Mouse (Mus musculus) lung, postnatal 25 days (tissue): Measurements from ENCODE around the gene Angpt4.
A peak's percentile ranks its signal among the peaks of the same experiment; 100 is the strongest.

Source experiments
- DNase-seq: peaks from one replicate; pipeline ENCODE4 v3.0.0; 2022; ENCODE audit warnings: low spot score

Angpt4 gene

DNA sequence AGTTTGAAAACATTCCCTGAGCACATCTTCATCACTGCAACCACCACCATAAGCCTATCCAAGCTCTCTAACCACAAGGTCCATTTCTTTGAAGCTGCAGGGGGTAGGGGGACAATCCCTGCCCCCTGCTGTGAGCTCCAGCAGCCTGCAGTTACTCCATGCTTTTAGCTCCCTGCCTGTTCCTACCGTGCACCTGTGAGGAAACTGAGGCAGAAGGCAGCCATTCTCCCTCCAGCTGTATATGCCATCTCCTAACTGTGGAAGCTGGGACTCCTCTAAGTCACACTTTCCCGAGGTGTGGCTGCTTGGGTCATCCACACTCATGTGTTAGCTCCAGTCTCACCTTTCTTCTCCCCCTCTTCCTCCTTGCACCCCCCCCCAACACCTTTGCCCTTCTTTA lies 4.1 kb downstream of the Angpt4 start:
- no peak for DNase-seq

DNA sequence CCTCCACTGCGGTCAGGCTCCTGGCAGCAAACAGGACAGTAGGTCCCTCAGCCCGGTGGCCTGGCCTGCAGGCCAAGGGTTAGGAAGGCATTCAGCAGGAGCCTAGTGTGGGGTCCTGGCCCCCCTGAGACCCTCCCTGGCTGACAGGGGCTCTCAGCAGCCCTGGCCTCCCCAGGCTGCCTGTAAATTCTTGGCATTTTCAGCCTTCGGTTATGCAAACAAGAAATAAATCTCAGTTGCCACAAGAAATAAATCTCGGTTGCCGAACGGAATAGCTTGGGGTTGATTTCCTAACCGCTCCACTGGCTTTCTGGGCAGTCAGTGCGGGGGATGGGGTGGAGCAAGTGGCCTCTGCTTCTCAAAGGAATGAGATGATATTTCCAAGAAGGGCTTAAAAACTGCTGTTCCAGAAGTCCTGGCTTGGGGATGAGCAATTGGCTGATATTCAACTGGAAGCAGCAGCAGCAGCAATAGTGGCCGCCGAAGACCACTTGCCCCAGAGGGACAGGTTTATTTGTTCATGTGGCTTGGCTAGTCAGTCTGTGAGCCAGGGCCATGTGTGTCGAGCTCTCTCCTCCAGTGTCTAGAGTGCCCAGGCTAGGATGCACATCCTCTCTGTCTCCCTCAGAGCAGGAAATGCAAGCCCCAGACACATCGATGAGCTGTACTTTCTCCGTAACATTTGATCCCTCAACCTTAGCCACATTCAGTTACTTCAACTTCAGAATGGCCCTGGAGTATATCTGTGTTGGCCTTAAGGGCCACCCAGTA lies 5.2 kb downstream of the Angpt4 start:
- DNase-seq: peak; percentile 37

DNA sequence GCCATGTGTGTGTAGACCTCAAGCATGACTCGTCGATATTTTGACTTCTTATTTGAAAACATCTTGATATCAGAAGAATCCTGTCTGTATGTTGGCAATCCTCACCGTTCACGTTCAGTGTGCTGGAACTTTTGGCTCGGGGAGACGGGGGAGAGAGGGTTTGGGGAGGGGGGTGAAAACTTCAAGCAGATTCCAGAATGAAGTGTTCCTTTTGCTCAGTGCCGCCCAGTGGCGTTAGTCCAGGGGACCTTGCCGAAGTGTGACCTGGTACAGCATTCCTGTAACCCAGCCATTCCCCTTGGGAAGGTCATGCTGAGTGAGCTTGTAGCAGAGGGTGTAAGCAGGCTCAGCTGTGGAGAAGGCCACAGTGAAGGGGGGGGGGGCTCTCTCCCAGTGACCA lies 8.1 kb downstream of the Angpt4 start:
- DNase-seq: no peak

DNA sequence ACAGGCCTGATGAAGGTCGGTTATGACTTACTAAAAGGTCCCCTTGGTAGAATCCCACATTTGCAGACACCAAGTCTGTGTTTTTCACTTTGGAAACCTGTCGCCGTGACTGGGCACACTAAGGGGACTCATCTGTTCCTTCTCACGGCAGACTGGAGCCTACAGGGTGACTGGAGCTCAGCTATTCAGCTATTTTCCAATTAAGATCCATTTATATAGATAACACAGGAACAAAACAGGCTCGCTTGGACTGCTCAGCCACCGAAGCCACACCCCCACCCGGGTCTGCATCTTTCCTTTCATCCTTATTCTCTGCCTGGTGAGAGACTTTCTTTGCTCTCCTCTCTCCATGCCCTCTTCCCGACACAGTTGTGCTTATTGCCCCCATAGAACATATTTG lies 10.1 kb downstream of the Angpt4 start:
- DNase-seq: no peak

DNA sequence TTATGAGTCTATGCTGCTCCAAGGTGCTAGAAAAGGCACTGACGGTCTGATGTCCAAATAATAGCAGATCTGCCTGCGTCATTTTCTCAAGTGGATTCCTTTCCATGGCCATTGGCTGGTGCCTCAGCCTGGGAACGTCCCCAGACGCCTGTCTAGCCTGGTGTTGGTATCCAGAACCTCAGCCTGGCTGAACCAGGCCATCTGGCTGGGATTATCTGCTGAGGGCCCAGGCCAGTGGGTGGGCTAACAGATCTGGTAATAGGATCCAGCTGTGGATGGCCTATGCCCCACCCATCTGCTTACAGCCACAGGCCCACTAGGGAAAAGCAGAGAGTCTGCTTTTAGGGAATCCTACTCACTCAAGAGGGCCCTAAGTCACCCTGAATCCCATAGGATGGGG lies 10.6 kb downstream of the Angpt4 start:
- peak; percentile 45 for DNase-seq

DNA sequence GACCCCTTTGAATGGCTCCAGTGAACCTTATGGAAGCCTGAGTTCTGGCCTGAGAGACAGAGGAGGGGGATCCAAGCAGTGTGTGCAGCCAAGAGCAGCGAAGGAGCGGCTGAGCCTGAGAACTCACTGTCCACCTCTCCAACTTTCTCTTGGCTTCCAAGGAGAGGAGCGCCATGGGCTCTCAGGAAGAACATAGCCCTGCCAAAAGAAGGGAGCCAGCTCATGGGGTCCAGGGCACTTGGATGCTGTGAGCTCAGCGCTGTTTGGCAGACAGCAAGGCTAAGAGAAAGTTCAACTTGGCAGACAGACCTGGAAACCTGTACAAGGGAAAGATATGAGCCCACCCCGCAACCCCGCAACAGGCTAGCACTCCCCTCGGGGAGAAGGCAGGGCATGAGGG lies 13.3 kb downstream of the Angpt4 start:
- DNase-seq: no peak

DNA sequence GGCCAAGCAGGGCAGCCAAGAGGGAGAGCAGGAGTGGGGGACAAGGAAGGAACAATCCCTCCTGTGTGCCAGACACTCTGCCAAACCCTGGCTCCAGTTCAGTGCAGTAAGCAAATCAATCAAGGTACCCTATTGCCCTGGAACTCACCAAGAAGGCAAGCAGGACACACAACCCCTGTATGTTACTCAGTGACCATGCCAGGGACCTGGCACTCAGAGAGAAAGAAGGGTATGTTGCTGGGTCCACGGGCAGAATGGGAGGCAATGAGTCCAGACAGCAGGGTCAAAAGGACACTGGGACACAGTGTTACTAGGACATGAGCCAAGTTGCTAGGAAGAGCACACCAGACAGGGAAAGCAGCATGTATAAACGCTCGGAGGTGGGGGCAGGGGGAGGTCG lies 14.7 kb downstream of the Angpt4 start:
- DNase-seq: no peak

DNA sequence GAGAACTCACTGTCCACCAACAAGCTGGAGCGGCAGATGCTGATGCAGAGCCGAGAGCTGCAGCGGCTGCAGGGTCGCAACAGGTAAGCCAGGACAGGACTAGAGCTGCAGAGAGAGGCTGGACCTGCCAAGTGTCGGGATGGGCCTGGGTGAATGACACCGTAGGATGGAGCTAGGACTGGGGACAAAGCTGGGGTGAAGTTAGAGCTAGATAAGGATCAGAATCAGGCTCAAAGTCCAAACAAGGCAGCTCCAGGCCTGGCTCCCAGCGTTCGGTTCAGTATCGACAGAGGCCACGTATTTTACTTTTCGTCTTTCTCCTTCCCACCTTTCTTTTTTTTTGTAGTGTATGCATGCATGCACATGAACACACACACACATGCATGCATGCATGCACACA lies 16.1 kb downstream of the Angpt4 start:
- DNase-seq: no peak

DNA sequence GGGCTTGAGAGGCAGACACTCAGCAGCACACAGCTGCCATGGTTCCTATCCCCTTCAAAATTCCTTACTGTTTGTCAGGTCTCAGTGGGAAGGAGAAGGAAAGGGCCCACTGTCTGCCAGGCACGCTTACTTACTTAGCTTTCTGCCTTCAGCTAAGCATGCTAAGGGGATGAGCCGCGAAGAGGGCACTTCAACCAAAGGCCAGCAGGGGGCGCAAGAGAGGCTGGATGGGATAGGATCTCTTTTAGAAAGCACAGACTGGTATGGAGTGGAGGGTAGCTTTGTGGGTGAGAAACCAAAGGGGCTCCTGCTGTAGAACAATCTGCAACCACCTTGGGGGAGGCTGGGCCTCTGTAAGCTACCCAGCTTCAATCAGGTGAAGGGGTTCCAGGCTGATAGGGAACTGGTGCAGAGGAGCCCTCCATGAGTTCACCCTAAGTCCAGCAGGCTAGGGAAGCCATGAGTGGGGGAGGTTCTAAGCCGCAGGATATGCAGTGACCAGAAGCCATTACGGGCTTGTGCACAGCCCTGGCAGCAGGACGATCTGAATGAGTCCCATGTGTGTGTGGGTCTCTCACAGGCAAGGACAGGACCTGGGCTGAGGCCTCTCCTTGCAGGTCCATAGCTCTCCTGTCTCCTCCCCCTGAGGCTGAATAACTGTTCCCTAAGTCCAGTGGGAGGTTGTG lies 19.5 kb downstream of the Angpt4 start:
- peak; percentile 83 for DNase-seq

DNA sequence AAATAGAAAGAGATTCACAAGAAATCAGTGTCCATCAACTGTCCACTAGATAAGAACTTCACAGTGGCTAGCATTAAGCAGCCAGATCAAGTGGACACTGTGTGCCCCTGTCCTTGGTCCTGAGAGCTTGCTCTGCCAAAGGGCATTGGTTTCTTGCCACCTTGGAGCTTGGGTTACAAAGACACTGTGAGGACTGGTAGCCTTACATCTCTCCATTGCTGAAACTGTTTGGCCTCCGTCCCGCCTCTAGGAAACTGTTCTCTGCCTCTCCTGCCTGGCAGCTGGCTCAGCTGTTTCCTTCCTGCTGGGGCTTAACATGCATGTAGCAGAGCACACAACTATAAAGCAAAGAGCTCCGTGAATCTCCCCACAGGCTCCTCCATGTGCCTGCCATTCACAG lies 26.9 kb downstream of the Angpt4 start:
- no peak for DNase-seq

DNA sequence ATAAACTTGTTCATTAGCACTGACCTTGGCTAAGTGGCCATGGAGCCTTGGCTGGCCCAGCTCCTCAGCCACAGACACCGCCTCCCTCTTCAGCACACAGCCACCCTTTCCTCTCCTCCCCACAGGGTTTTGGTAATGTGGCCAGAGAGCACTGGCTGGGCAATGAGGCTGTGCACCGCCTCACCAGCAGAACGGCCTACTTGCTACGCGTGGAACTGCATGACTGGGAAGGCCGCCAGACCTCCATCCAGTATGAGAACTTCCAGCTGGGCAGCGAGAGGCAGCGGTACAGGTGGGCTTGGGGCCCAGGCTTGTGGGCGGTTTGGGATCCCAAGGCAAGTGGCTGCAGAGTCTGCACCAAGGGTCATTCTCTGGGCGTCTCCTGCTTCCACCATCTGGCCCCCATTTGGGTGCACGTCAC lies 27.8 kb downstream of the Angpt4 start:
- DNase-seq: peak; percentile 43

DNA sequence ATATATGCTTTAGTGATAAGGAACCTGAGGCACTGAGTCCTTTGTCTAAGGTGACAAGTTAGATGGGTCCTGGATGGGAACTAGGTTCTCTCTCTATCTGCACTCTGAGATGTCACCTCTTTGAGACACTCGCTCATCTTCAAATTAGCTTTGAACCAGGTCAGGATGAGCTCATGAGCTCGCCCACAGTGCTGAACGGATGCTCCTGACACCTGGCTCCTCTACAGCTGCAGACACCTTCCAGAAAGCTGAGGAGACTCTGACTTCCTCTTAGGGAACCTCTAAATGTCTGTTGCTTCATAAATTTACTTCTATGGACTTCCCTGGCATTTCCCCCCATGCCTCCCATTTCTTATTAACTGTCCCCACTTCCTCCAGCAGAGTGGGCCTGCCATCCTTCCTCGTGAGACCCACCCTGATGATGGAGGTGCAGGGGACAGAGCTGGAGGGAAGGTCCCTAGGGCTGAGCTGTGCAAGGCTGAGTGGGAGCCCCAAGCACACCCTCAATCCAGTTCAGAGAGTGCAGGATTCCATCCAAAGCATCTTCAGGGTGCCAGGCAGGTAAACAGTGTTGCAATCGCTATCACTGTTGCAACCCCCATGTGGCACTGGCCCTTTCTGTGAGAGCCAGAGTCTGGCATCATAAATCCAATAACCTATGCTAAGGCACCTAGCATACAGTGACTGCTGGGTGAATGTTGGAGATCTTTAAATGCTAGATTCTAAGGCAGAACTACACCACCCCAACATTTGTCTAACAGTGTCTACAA lies 28.8 kb downstream of the Angpt4 start:
- DNase-seq: no peak

DNA sequence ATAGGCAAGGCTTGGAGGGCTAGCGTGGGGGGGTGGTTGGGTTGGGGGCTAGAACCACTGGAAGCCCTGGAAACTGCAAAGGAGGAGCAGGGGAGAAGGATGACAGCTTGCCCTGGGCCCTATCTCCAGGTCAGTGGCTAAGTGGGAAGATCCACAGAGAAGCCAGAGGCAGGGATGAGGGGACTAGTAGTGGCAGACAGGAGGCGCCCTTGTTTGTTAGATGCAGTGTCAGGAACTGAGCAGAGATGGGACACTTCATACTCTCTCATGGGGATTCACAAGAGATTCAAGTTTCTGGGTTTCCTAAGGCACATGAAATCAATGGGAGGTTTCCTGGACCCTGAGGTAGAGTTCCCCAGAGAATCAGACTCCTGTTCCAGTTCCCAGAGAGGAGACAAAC lies 30.3 kb downstream of the Angpt4 start:
- peak; percentile 70 for DNase-seq

DNA sequence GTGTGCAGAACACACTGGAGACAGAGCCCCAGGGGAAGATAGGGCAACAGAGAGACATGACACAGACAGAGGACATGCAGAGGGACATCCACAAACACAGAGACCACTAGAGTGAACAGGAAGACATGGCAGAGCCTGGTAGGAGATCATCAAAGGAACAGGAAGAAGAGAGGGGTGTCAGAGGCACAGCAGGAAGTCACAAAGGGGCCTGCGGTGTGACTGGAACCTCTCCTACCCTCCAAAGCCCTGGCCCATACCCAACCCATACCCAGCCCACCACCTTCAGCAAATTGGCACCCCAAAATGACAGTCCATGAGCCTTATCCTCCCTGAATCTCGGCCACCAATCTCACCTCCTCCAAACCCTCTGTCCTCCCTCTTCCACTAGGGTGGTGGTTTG lies 33.1 kb downstream of the Angpt4 start:
- DNase-seq: no peak

DNA sequence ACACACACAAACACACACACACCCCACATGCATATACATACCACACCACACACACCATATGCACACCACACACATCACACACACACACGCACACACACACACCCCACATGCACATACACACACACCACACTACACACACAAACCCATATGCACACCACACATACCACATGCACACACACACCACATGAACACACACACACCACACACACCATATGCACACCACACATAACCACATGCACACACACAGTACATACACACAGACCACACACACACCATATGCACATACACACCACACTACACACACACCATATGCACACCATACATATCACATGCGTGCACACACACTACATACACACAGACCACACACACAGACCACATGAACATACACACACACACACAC lies 36.6 kb downstream of the Angpt4 start:
- DNase-seq: no peak

DNA sequence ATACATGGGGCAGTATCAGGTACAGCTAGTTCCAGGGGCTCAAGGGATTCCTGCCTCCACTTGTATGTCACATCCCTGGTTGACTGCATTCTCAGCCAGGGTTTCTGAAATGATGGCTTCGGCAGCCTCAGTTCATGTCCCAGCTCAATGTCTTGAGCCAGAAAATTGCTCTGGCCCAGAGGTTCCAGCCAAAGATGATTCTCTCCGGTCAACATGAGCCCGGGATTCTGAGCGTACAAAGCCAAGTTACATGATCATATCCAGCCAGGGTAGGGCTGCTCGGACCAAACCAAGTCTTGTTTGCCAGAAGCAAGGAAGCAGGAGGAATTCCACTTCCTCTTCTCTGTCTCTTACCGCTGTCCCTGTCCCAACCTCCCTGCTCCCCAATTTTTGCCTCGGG lies 37.3 kb downstream of the Angpt4 start:
- no peak for DNase-seq

DNA sequence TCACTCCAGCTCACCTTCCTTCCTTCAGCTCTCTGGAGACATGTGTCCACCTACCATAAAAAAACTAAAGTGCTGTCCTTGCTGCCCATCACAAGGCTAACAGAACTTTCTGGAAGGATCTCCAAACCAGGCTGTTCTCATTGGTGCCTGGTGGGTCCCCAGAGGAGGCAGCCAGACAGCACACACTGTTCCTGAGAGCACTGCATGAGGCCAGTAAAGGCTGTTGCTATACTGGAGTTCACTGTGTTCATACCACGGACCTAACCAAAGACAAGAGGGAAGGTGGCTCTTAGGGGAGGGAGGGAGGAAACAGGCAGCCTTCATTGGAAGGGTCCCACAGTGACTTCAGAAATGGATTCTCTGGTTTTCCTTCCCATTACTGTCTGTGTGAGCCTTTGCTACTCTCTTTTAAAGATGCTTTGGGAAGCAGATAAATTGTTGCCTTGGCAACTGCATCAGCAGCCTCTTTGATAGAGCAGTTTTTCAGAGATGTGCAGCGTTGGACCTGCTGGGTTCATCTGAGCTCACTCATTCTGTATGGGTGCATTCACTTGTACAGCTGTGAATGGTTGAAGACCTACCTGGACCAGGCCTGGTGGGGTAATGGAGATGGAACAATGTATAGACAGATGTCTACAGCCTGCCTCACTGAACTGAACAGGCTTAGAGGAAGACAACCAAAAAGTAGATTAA lies 38.2 kb downstream of the Angpt4 start:
- no peak for DNase-seq

DNA sequence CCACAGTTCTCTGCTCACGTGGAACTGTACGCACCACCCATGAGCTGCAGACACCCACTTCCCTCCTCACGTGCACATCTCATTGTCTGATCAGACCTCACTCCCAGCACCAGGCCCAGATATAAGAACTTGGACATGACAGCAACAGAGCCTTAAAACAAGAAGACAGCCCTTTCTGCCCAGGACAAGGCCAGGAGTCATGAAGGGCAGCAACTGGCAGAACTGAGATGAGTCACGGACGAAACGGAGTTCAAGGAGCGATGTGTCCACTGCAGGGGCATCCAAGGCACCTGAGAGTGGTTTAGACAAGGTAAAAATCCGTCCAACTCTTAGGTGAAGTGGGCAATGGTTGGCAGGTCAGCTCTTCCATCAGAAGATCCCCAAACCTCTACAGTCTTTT lies 42.7 kb downstream of the Angpt4 start:
- DNase-seq: no peak

DNA sequence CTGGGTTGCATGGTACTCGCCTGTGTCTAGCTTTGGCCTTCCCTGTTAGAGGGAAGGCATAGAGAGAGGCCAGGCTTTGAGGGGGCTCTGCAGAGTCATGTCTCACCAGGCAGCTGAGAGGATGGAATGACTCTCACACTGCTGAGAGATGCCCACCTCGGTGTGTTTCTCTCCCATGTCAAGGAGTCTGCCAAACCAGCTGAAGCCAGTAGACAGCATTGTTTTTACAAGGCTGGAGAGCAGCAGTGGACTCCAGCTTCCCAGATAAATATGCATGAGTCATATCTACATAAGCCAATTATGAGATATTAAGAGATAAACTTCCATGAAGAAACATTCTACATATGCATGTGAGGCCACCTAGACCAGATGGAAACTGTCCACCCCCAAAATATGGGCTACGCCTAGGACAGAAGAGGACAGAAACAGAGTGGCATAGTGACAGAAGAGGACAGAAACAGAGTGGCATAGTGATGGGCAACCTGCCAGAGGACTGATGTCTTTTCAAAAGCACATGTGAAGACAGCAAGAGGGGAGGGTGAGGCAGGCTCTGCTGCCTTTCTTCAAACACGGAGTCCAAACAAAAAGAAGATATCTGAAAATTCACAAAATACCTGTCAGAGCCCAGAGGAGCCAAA lies 45.6 kb downstream of the Angpt4 start:
- no peak for DNase-seq

DNA sequence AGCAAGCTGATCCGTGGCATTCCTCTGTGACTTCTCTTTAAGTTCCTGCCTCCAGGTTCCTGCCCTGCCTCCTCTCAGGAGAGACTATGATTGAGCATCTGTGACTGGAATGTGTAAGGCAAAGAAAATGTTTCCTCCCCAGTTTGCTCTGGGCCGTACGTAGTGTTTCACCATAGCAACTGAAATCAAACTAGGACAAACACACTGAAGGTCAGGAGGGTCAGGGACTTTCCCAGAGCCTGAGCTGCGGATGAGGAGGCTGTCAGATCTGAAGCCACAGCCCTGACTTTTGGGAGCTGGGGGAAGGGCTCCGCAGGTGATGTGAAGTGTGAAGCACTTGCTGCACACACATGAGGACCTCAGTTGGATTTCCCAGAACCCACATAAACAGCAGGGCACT lies 48.3 kb downstream of the Angpt4 start:
- peak; percentile 84 for DNase-seq

DNA sequence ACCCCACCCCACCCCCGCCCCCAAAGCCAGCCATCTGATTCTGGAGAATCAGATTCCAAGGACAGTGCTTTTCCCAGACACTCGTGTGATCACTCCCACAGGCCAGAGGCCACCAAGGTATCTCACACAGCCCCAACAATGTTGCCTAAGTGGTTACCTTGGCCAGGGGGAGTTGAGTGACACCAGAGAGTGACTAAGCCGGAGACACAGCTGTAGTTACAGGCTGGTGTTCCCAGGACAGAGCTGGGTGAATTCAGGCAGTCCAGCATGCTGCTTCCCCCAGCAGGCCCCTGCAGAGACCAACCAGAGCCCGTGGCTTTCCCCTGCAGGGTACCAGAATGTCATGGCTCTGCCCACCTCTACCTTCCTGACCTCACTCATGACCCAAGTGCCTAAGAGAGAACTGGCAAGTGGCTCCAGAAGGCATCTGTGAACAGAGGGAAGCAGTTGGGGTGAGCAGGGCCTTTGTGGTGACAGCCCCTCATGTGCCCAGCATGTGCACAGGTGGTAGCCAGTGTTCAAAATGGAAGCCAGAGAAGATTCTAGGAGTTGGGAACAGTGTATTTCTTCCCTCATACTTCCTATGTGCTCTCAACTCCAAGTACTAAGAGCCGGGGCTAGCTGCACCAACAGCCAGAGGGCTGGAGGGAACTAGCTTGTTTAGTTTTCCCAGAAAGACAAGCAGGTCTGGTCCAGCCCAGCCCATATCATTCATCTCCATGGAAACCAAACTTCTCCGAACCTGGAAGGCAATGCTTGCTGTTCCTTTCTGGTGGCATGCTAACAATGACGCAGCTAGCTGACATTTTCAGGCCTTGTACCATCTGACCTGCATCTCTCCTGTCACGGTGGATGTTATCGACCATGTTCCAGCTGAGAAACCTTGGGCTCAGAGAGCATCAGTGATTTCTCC lies 50.5 kb downstream of the Angpt4 start:
- peak; percentile 54 for DNase-seq
